Mouse (Mus musculus) kidney, embryonic 16.5 days (tissue): ENCODE measurements at regions not wholly inside any gene's neighbourhood (a gene's known extent, or its start where the extent isn't known, plus 50 kb on each side); places are given as distances from the start of the nearest gene placed in this dataset.
A peak's percentile ranks its signal among the peaks of the same experiment; 100 is the strongest.

Experiments
- ATAC-seq: fragments of 200-750 bp; cut with Nextera tagmentation; 2 replicates; pipeline ENCODE4 v1.8.0; 2017; ENCODE audit warnings: moderate TSS enrichment; ENCODE audit not compliant: low FRiP score, low TSS enrichment
- H3K27ac ChIP-seq: fragments of 300-500 bp; sonication (generic); 2 replicates; pipeline ENCODE4 v1.5.1; 2014; ENCODE audit warnings: low read length
- H3K27me3 ChIP-seq: fragments of 300-500 bp; sonication (generic); 2 replicates; pipeline ENCODE4 v1.6.1; 2014; ENCODE audit warnings: low read length, control low read depth, mixed read lengths; ENCODE audit not compliant: insufficient read depth
- H3K36me3 ChIP-seq: fragments of 300-500 bp; sonication (generic); 2 replicates; pipeline ENCODE4 v1.6.1; 2014; ENCODE audit warnings: low read length, control low read depth, mixed read lengths; ENCODE audit not compliant: insufficient read depth
- H3K4me1 ChIP-seq: fragments of 300-500 bp; sonication (generic); 2 replicates; pipeline ENCODE4 v1.6.1; 2014; ENCODE audit warnings: low read length, control low read depth, mixed read lengths; ENCODE audit not compliant: insufficient read depth
- H3K4me2 ChIP-seq: fragments of 300-500 bp; sonication (generic); replicated peaks from 2 replicates; pipeline ENCODE4 v1.6.1; 2014; ENCODE audit warnings: low read depth, low read length
- H3K4me3 ChIP-seq: fragments of 300-500 bp; sonication (generic); 2 replicates; pipeline ENCODE4 v1.5.1; 2014; ENCODE audit warnings: mild to moderate bottlenecking, low read length
- H3K9ac ChIP-seq: fragments of 300-500 bp; sonication (generic); replicated peaks from 2 replicates; pipeline ENCODE4 v1.6.1; 2014; ENCODE audit warnings: low read length
- H3K9me3 ChIP-seq: fragments of 300-500 bp; sonication (generic); 2 replicates; pipeline ENCODE4 v1.6.1; 2016; ENCODE audit warnings: low read length, control low read depth
- WGBS: fragments of 180-500 bp; shearing (Covaris S2); extraction: QIAGEN DNeasy Blood & Tissue Kit; methylation state at CpG from one replicate; pipeline ENCODE4 v1.1.7; 2014; 5-methylcytosine and 5-hydroxymethylcytosine counted together

- Histone ChIP-seq H3K4me3 (no peak overlapping the region), H3K27me3 (no peaks in the 10 kb centered on the region), H3K9me3 (no peaks in the 10 kb centered on the region; the same call in 1 of the 2 replicates), H3K27ac (no peak overlapping the region), H3K4me2 (peak overlapping the region; percentile 30), H3K4me1 (peaks cover 7% of the 10 kb centered on the region; the same call in 1 of the 2 replicates), H3K36me3 (no peaks in the 10 kb centered on the region), H3K9ac (no peak overlapping the region)
- 0 out of 2 replicates have a peak, but pooled peaks have one; percentile 57 for ATAC-seq
- WGBS = 21% methylated on average over 5 of the region's 5 CpGs
Observed at GRCm38 (mm10) chr2:18617520-18617919, 54.7 kb upstream of the Commd3 start.

- peaks cover 44% of the 10 kb centered on the region for H3K27me3 ChIP-seq
Observed at GRCm38 (mm10) chr2:18609868-18610185, 62.4 kb upstream of the Commd3 start.

GRCm38 (mm10) chr2:18609075-18609867 lies 62.9 kb upstream of the Commd3 start:
- Histone ChIP-seq H3K9ac (peak overlapping the region; percentile 65), H3K36me3 (no peaks in the 10 kb centered on the region), H3K27me3 (peaks cover 44% of the 10 kb centered on the region), H3K4me2 (peak overlapping the region; percentile 91), H3K4me1 (peaks cover 24% of the 10 kb centered on the region), H3K27ac (no peak overlapping the region), H3K9me3 (no peaks in the 10 kb centered on the region), H3K4me3 (peak overlapping the region; percentile 54)
- ATAC-seq = peak; percentile 77
- under 1% methylated on average over 51 of the region's 51 CpGs for WGBS

More at GRCm38 (mm10) chr2:18609868-18610185, 62.4 kb upstream of the Commd3 start:
- WGBS = 8% methylated on average over 10 of the region's 10 CpGs
- peak overlapping the region; percentile 91 for H3K4me2 ChIP-seq
- peak overlapping the region; percentile 65 for H3K9ac ChIP-seq
- peak overlapping the region; percentile 54 for H3K4me3 ChIP-seq
- peaks cover 24% of the 10 kb centered on the region for H3K4me1 ChIP-seq
- no peak overlapping the region for H3K27ac ChIP-seq
- ATAC-seq = no peak
- H3K36me3 ChIP-seq = no peaks in the 10 kb centered on the region
- H3K9me3 ChIP-seq = no peaks in the 10 kb centered on the region

GRCm38 (mm10) chr2:18608260-18609074 lies 63.7 kb upstream of the Commd3 start:
- Histone ChIP-seq H3K9ac (peak overlapping the region; percentile 65), H3K36me3 (no peaks in the 10 kb centered on the region), H3K4me3 (peak overlapping the region; percentile 54), H3K27ac (no peak overlapping the region), H3K4me2 (peak overlapping the region; percentile 91), H3K4me1 (peaks cover 24% of the 10 kb centered on the region), H3K27me3 (peaks cover 44% of the 10 kb centered on the region), H3K9me3 (no peaks in the 10 kb centered on the region)
- ATAC-seq = peak; percentile 90
- WGBS = under 1% methylated on average over 29 of the region's 29 CpGs

GRCm38 (mm10) chr2:18607586-18608259 lies 64.5 kb upstream of the Commd3 start:
- peaks cover 44% of the 10 kb centered on the region for H3K27me3 ChIP-seq
- H3K9ac ChIP-seq = peak overlapping the region; percentile 65
- H3K36me3 ChIP-seq = no peaks in the 10 kb centered on the region
- H3K9me3 ChIP-seq = no peaks in the 10 kb centered on the region
- ATAC-seq = peak; percentile 27; the same call in 1 of the 2 replicates
- no peak overlapping the region for H3K27ac ChIP-seq
- WGBS = under 1% methylated on average over 13 of the region's 14 CpGs
- H3K4me2 ChIP-seq = peak overlapping the region; percentile 91
- H3K4me1 ChIP-seq = peaks cover 24% of the 10 kb centered on the region
- peak overlapping the region; percentile 54 for H3K4me3 ChIP-seq

- H3K27ac ChIP-seq = no peak overlapping the region
- 13% methylated on average over 6 of the region's 6 CpGs for WGBS
- ATAC-seq = no peak
- no peak overlapping the region for H3K9ac ChIP-seq
- H3K27me3 ChIP-seq = peaks cover 44% of the 10 kb centered on the region
- no peaks in the 10 kb centered on the region for H3K9me3 ChIP-seq
- no peaks in the 10 kb centered on the region for H3K36me3 ChIP-seq
- peaks cover 24% of the 10 kb centered on the region for H3K4me1 ChIP-seq
- peak overlapping the region; percentile 91 for H3K4me2 ChIP-seq
- peak overlapping the region; percentile 54; the same call in 1 of the 2 replicates for H3K4me3 ChIP-seq
Observed at GRCm38 (mm10) chr2:18607088-18607487, 65.1 kb upstream of the Commd3 start.

GRCm38 (mm10) chr2:18592221-18592620 lies 80.0 kb upstream of the Commd3 start:
- H3K9ac ChIP-seq = no peak overlapping the region
- no peak overlapping the region for H3K27ac ChIP-seq
- H3K36me3 ChIP-seq = no peaks in the 10 kb centered on the region
- no peak for ATAC-seq
- H3K27me3 ChIP-seq = no peaks in the 10 kb centered on the region
- no peak overlapping the region for H3K4me3 ChIP-seq
- WGBS = 58% methylated on average over 4 of the region's 4 CpGs
- H3K4me2 ChIP-seq = no peak overlapping the region
- 0 out of 2 replicates have a peak, but pooled peaks cover 4% of the 10 kb centered on the region for H3K4me1 ChIP-seq
- H3K9me3 ChIP-seq = no peaks in the 10 kb centered on the region

GRCm38 (mm10) chr2:18588232-18588631 lies 84.0 kb upstream of the Commd3 start:
- Histone ChIP-seq H3K27ac (peak overlapping the region; percentile 89; the same call in 1 of the 2 replicates), H3K27me3 (no peaks in the 10 kb centered on the region), H3K9me3 (no peaks in the 10 kb centered on the region), H3K9ac (peak overlapping the region; percentile 75), H3K36me3 (no peaks in the 10 kb centered on the region), H3K4me3 (peak overlapping the region; percentile 75), H3K4me1 (0 out of 2 replicates have a peak, but pooled peaks cover 4% of the 10 kb centered on the region), H3K4me2 (peak overlapping the region; percentile 72)
- 3% methylated on average over 4 of the region's 4 CpGs for WGBS
- ATAC-seq = no peak

GRCm38 (mm10) chr2:18587746-18588231 lies 84.4 kb upstream of the Commd3 start:
- ATAC-seq = no peak
- no peaks in the 10 kb centered on the region for H3K9me3 ChIP-seq
- peak overlapping the region; percentile 75 for H3K4me3 ChIP-seq
- H3K36me3 ChIP-seq = no peaks in the 10 kb centered on the region
- peak overlapping the region; percentile 72 for H3K4me2 ChIP-seq
- H3K27ac ChIP-seq = peak overlapping the region; percentile 89; the same call in 1 of the 2 replicates
- H3K27me3 ChIP-seq = no peaks in the 10 kb centered on the region
- peak overlapping the region; percentile 75 for H3K9ac ChIP-seq
- H3K4me1 ChIP-seq = 0 out of 2 replicates have a peak, but pooled peaks cover 4% of the 10 kb centered on the region
- 0% methylated on average over 16 of the region's 16 CpGs for WGBS
